Comparison of ENCODE assay signal across 14 mouse cellular contexts in the genomic region with DNA sequence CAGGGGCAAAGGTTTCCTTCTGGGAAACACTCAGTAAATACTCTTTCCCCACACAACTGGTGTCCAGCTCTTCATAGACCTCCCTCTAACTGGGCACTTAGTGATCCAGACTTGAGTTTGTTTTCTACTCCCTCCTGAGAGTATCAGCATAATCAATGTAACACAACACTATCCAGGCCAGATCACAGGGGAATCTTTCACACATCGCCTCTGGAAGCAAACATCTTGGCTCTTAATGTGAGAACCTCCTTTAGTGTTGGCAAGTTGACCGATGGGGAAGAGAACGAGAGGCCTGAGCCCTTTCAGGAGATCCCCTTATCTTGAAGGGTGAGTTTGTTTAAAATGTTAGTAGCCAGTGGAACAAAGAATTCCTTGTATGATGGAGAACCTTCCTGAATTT.
DNase-seq lines count a peak whose midpoint lies in the region; ATAC-seq lines count a peak whose summit lies in the region.
"Had no signal": no experiment of that assay in that cellular context is flagged by ENCODE, and none has a peak within 500 bp of the region (broad histone marks: within the 10 kb centered on the region; RNA-seq: fewer than 3 reads in every experiment).

No protein-coding gene starts in this region.

- no peak overlapping the region for H3K4me2 ChIP-seq in heart, embryonic 13.5 days

- no peaks in the 10 kb centered on the region for H3K9me3 ChIP-seq in heart, embryonic 13.5 days

- peak overlapping the region; percentile 72 for H3K27ac ChIP-seq in heart, embryonic 13.5 days (replicated peaks)
- H3K27ac ChIP-seq: left cerebral cortex, adult 2 months had no signal

- no peak overlapping the region for H3K4me3 ChIP-seq in heart, embryonic 13.5 days
- H3K4me3 ChIP-seq: left cerebral cortex, adult 2 months had no signal

- intact Hi-C loops in heart, postnatal 14 days (cut with DNase I): no loop called here

- no peak for ATAC-seq in heart, embryonic 13.5 days (ENCODE audit: extremely low read depth, insufficient number of reproducible peaks, low FRiP score, low TSS enrichment)

- H3K27me3 ChIP-seq in heart, embryonic 13.5 days (replicated peaks): no peaks in the 10 kb centered on the region
- H3K27me3 ChIP-seq: CH12.LX had no signal

- WGBS in heart, embryonic 13.5 days: 45% methylated on average over 3 of the region's 3 CpGs

- H3K36me3 ChIP-seq in heart, embryonic 13.5 days: no peaks in the 10 kb centered on the region

- H3K4me1 ChIP-seq in heart, embryonic 13.5 days: peaks cover 48% of the 10 kb centered on the region

- DNase-seq in embryo, embryonic 11 days: peak; percentile 5
- no peak for DNase-seq in embryo, embryonic 9.5 days (ENCODE audit: extremely low spot score)
- DNase-seq in heart, postnatal 14 days: no peak
- DNase-seq in lung, postnatal 36 days: peak; percentile 4
- no peak for DNase-seq in lung, postnatal 10 days
- DNase-seq in skeletal muscle tissue, adult 2 months (ENCODE audit: low read depth, low spot score): peak; percentile 52
- no peak for DNase-seq in adrenal gland, adult (ENCODE audit: inconsistent age in 2 of 2, low spot score in 1 of 2)
- DNase-seq: cerebellum, postnatal 14 days; kidney, adult 2 months; right cerebral cortex, postnatal 4 days; thymus, adult 18-20 months had no signal

- no peak overlapping the region for H3K9ac ChIP-seq in heart, embryonic 13.5 days

Comparison
In these comparisons a context has a peak if more than half of its experiments do, and no peak if none do; other contexts are left out.
1. DNase-seq: peak in embryo, embryonic 11 days (single experiment), lung, postnatal 36 days (single experiment) and skeletal muscle tissue, adult 2 months (single experiment); none in embryo, embryonic 9.5 days (single experiment), heart, postnatal 14 days (0 of 2), lung, postnatal 10 days (single experiment) and adrenal gland, adult (0 of 2).